Mouse (Mus musculus): ENCODE measurements around the gene Gm15557. TPM values are rescaled to one million over a fixed set of nuclear protein-coding genes. Genes with fewer than 3 reads are reported as not detected.

Gene Gm15557
- total RNA-seq, 2 experiments from 2014 or later: not detected

DNA sequence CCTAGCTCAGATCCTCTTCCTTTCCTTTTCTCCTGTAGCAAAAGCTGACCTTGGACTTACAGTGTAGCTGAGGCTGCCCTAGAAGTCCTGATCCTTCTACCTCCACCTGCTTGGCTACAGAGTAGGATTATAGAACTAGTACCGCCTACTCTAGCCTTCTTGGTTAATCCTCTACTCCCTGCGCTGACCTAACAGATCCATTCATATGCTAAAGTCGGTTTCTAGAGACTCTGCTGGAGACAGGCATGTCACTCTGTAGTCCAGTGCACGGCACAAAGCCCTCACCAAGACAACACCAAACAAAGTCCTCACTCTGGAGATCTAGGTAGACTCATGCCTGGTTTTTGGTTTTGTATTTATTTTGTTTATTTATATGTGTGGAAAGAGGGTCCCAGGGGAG lies 6.0 kb downstream of the Gm15557 start:
- no peak for DNase-seq (ENCODE audit: low spot score in 2 of 2)
- intact Hi-C loops (cut with DNase I): loop anchor here (2.0 kb wide), 1 partner anchor 98 kb away; no protein-coding TSS in a partner anchor

DNA sequence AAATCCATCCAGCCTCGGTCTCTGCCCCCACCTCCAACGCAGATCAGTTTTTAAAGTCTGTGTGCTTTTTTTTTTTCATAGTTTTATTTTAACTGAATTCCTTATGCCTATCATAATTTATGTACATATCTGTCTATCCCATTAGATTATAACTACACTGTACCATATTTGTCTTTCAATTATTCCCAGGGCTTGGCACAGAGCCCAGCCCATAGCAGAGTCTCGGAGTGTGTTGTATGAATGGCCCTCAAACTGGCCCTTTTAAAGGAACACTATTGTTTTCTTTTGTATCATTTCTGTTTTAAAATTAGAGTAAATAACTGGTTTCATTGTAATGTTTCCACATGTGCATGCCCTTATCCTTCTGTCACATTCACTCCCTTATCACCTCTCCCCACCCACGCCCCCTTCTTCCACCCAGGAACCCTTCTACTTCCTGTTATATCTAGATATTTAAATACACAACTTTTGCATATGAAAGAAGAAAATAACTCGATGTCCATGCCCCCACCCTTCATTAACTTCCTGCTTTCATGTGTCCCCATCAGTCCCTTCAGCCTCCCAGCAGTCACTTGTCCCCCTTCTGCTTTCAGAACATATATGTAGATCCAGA lies 7.0 kb downstream of the Gm15557 start:
- intact Hi-C loops (cut with DNase I): loop anchor here (2.0 kb wide), 1 partner anchor 99 kb away; no protein-coding TSS in a partner anchor
- DNase-seq (ENCODE audit: low spot score in 2 of 2): no peak

DNA sequence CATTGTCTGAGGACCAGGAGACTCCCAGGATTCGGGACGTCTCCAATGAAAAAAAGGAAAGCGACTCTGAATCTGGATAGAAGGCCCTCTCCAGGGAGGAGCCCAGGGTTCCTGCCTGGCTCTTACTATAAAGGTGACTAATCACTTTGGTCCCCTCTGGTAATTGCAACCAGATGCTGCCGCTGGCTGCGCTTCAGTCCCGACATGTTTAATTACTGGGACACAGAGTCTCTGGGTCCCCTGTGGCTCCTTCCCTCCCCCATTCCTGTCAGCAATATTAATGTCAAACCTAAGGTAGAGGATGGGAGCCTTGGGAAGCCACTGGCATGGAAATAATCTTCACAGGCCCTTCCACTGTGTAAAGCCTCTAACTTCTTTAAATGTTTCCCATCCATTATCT lies 8.8 kb downstream of the Gm15557 start:
- intact Hi-C loops (cut with DNase I): no loop called here
- no peak for DNase-seq (ENCODE audit: low spot score in 2 of 2)

DNA sequence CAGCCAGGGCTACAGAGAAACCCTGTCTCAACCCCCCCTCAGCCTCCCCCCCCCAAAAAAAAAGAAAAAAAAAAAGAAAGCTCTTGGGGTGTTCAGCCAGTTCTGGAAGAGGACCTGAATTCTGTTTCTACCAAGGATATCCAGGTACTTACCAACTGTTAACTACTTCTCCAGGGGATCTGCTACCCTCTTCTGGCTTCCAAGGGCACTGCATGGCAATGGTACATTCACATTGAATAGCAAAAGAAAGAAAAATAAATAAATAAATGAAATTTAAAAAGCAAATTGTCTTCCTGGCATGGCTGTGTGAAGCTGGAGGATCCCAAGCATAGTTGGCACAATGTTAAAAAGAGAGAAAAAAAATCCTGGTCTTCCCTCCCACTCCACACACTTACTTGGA lies 11.5 kb downstream of the Gm15557 start:
- peak; percentile 77 to 85 for DNase-seq (ENCODE audit: low spot score in 2 of 2)
- intact Hi-C loops (cut with DNase I): no loop called here

DNA sequence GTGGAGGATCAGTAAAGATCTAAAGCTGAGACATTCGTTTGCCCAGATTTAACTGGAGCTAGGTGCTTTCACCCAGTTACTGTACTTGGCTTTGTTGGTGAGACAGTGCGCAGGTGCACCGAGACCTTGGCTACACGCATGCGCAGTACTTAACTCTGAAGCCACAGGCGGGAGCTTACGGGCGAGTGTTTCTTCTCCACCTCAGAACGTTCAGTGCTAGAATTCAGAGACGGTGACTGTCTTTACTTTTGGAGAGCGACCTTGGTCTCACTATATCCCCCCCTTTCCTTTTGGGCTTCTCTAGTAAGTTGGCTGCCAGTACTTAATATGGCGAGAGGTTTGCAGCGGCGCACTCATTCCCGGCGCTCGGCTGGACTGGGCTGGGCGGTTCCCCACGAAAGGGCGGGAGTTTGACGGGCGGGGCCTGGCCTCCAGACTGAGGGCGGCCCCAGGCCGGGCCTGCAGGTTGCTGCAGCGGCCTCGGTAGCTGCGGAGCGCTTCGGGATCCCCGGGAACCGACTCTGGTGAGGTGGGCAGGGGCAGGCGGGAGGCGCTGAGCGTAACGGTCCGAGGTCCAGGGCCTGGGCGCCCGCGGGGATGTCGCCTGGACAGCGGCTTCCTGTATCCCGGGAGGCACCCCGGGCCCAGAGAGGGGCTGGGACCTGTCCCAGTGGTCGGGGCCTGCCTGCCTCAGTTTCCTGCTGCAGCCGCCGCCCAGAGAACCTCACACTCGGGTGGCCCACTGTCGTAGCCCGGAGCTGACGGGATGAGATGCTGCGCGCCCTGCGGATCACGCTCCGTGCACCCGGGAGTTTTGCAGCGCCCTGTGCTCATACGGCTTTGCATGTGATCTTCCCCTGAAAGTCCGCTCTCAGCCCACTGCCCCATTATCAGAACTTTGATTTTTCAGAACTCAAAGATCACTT lies 15.9 kb downstream of the Gm15557 start, which contains the start of gene Cep250:
TSS of gene Cep250 (plus strand) at position 325 of the 926 bp plus-strand sequence.
- DNase-seq (ENCODE audit: low spot score in 2 of 2): peak; percentile 81 to 86
- intact Hi-C loops (cut with DNase I): no loop called here

DNA sequence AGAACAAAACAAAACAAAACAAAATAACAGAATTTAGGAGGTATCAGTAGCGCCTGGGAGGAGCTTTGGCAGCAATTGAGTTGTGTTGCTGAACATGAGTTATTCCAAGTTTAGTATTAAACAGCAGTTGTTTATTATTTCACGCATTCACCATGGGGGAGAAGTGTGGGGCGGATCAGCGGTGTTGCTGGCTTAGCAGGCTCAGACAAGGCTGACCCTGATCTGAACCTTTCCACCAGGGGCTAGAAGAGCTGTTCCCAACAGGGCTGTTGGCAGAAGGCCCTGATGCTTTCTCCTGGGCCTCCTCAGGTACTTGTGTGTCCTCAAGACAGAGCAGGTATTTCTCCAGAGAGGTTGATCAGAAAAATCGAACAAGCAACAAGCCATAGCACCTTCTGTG lies 19.5 kb downstream of the Gm15557 start:
- intact Hi-C loops (cut with DNase I): loop anchor here (5.0 kb wide), 1 partner anchor 182 kb away; the partner anchor contains the start of genes Nfs1 and Romo1

DNA sequence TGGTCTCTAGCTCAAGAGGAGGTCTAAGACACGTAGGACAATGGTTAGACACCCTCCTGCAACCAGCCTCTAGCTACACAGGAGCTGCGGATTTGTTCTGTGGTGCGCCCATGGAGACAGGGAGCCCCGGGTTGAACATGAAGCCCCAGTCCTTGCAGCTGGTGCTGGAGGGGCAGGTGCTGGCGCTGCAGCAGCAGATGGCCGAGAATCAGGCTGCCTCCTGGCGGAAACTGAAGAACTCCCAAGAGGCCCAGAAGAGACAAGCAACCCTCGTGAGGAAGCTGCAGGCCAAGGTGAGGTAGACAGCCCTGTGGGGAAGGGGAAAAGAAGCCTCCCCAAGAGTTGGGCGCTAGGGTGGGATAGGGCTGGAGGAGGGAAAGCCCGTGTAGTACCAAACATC lies 21.3 kb downstream of the Gm15557 start:
- intact Hi-C loops (cut with DNase I): loop anchor here (5.0 kb wide), 1 partner anchor 180 kb away; the partner anchor contains the start of genes Nfs1 and Romo1
- no peak for DNase-seq (ENCODE audit: low spot score in 2 of 2)

More for the DNA sequence above, 19.5 kb downstream of the Gm15557 start:
- DNase-seq (ENCODE audit: low spot score in 2 of 2): no peak

DNA sequence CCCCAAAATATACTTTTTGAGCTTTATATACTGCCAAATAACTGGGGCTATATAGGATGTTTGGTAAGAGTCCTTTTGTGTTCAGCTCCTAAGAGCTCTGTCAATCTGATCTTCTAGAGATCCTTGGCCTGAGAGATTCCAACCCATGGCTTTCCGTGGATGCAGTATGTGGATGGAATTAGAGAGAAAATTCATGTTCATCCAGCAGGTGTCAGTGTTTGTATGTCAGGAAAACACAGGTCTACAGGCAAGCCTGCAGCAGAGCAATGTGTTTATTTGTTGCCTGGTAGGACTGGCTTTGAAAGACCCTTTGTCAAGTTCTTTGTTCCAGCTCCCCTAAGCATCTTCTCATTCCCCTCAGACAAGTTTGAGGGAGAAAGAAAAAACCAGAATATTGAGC lies 22.5 kb downstream of the Gm15557 start:
- intact Hi-C loops (cut with DNase I): loop anchor here (5.0 kb wide), 1 partner anchor 179 kb away; the partner anchor contains the start of genes Nfs1 and Romo1
- DNase-seq (ENCODE audit: low spot score in 2 of 2): peak; percentile 31 to 73

DNA sequence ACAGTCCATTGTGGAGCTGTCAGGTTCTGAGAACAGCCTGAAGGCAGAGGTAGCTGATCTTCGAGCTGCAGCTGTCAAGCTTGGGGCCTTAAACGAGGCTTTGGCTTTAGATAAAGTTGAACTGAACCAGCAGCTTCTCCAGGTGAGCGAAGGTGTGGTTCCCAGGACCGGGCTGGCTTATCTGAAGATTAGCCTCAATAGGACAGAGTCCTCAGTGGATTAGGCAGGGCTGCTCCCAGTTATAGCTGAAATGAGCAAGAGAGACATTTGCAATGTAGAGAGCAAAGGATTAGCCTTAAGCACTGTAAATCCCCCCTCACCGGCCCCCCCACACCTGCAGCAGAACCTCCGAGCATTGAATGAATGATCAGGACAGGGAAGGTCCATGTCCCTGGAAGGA lies 32.8 kb downstream of the Gm15557 start:
- intact Hi-C loops (cut with DNase I): no loop called here
- no peak for DNase-seq (ENCODE audit: low spot score in 2 of 2)

DNA sequence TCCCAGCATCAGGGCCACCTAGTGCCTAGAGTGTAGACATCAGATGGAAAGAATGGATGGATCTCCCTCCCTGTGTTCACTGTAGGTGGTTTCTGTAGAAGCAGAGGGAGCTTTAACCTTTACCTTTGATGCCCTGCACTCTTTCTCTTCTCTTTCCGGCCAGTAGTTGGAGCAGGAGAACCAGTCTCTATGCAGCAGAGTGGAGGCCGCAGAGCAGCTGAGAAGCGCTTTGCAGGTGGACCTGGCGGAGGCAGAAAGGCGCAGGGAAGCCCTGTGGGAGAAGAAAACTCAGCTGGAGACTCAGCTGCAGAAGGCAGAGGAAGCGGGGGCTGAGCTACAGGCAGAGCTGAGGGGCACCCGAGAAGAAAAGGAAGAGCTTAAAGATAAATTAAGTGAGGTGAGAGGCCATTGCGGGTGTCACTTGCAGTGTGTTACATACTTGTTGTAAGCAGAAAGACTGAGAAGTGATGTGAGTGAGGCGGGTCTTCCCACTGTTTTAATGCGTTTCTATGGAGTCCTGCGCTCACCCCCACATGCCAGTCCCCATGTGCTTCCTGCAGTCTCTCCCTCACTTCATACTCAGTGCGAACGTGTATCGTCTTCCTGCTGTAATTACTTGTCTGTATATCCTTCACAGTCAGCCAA lies 33.7 kb downstream of the Gm15557 start:
- DNase-seq (ENCODE audit: low spot score in 2 of 2): peak in 1 of 2 experiments; percentile 7
- intact Hi-C loops (cut with DNase I): no loop called here

DNA sequence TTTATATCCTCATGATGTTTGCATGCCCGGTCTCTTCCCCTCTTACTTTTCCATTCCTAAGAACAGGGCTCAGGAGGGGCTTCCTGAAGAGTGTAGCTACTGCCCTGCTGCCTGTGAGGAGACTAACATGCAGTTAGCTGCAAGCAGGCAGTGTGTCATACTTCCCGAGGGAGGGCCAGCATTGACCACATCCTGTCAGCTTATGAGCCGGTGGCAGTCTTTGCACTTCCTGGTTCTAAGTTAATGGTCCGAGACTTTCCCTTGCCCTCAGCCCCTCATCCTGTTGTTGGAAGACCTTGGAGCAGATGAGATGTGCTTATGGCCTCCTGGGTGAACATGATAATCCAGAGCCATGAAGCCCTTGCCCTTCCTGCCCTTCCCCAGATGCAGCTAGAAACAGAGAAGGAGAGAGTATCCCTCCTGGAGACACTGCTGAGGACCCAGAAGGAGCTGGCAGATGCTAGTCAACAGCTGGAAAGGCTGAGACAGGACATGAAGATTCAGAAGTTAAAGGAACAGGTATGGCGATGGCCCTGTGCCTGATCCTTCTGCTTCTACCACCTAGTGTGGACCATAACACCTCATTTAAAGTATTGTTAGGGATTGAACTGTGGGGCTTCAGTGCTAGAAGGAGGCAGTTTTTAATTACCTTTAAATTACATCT lies 38.9 kb downstream of the Gm15557 start:
- peak in 1 of 2 experiments; percentile 12 for DNase-seq (ENCODE audit: low spot score in 2 of 2)
- intact Hi-C loops (cut with DNase I): no loop called here

DNA sequence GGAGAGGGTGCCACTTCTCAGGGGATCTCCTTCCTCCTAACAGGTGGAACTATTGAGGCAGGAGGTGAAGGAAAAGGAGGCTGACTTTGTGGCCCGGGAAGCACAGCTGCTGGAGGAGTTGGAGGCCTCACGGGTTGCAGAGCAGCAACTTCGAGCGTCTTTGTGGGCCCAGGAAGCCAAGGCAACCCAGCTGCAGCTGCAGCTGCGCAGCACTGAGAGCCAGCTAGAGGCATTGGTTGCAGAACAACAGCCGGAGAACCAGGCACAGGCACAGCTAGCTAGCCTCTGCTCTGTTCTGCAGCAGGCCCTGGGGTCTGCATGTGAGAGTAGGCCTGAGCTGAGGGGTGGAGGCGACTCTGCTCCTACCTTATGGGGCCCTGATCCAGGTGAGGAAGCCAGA lies 45.2 kb downstream of the Gm15557 start:
- DNase-seq (ENCODE audit: low spot score in 2 of 2): no peak
- intact Hi-C loops (cut with DNase I): no loop called here

DNA sequence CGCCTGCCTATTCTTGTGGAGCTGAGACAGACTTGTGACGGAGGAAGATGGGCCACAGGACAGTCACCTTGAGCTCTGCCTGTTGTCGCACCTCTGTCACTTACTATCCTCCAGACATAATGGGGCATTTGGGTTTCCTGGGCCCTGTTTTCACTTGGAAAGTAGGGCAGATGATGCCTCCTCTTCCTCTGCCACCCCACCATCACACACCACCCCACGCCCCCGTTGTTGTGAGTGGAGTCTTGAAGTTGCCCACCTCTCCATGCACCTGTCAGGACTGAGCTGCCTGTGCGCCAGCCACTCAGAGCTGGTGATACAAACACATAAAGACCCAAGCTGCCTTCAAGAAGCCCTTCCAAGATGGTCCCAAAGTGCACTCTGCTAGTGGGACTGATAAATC lies 46.6 kb downstream of the Gm15557 start:
- intact Hi-C loops (cut with DNase I): no loop called here
- DNase-seq (ENCODE audit: low spot score in 2 of 2): no peak

DNA sequence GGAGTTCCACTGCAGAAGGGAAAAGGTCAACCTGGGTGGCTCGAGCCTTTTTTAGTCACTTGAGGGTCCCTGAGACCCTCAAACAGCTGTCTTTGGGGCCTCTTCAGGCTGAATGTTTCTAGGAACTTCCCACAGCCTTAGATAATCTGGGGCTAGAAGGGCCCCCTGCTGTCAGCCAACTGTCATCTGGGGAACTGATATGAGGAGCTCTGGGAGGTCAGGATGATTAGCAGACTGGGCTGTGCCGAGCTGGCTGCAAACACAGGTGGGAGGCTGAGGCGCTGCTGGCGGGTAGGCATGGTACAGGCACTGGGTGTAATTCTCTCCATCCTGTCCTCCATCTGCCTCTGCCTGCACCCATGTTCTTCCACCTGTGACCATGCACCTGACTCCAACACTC lies 48.6 kb downstream of the Gm15557 start:
- intact Hi-C loops (cut with DNase I): no loop called here
- DNase-seq (ENCODE audit: low spot score in 2 of 2): no peak

DNA sequence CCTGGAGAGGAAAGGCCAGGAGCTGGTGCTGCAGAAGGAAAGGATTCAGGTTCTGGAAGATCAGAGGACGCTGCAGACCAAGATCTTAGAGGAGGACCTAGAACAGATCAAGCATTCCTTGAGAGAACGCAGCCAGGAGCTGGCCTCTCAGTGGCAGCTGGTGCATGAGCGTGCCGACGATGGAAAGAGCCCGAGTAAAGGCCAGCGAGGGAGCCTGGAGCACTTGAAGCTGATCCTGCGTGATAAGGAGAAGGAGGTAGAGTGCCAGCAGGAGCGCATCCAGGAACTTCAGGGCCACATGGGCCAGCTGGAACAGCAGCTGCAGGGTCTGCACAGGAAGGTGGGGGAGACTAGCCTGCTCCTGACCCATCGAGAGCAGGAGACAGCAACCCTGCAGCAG lies 50.6 kb downstream of the Gm15557 start:
- no peak for DNase-seq (ENCODE audit: low spot score in 2 of 2)
- intact Hi-C loops (cut with DNase I): no loop called here

DNA sequence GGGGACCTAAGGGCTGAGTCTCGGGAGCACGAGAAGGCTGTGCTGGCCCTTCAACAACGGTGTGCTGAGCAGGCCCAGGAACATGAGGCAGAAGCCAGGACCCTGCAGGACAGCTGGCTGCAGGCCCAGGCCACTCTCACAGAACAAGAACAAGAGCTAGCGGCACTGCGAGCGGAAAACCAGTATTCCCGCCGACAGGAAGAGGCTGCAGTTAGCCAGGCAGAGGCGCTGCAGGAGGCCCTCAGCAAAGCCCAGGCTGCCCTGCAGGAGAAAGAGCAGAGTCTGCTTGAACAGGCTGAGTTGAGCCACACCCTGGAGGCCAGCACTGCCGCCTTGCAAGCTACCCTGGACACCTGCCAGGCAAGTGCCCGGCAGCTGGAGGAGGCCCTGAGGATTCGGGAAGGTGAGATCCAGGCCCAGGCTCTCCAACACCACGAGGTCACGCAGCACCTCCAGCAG lies 51.4 kb downstream of the Gm15557 start:
- peak; percentile 63 for DNase-seq (ENCODE audit: low spot score in 2 of 2)
- intact Hi-C loops (cut with DNase I): no loop called here
